Mouse (Mus musculus) cerebral cortex, adult 2 months (tissue): ENCODE data around the gene Fam126a.

ENCODE experiments used
- WGBS: fragments of 180-500 bp; shearing (Covaris S2); methylation state at CpG from one replicate; pipeline ENCODE4 v1.1.7; 2018; 5-methylcytosine and 5-hydroxymethylcytosine counted together

The Fam126a gene

GRCm38 (mm10) chr5:23992876-23993552 is 37.5 kb downstream of the Fam126a start:
- 59% methylated on average over 5 of the region's 5 CpGs for WGBS

DNA sequence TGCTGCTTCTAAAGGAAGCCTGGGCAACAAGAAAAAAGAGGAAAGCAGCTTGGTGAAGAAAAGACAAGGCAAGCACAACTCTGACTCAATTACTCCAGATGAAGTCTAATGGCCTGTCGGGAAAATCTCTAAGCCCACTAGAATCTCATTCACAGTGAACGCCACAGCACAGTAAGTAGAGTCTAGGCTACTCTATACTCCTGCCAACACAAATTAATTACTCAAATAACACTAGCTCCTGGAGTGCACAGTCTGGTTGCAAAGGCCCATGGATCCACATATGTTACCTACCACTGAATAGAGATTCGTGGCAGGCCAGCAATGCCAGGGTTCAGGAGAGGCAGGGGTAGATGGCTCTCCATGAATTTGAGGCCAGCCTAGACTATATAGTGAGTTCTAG is 40.5 kb downstream of the Fam126a start:
- 76% methylated on average over 3 of the region's 3 CpGs for WGBS

DNA sequence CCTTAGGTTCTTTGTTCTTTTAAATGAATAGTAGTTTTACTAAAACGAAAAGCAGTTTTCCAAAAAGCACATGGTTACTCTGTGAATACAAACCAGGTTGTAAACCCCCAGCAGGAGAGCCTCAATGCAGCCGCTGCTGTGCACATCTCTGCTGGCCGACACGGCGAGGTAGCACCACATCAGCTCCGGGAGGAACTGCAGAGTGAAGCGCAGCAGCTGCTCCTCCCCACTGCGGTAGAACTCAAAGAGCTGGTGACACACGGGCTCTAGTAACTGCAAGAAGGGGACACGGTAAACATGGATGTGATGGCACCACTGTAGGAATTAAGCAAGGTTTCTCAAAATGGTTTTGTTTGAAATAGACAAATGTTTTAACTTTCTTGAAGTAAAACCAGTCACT is 42.7 kb downstream of the Fam126a start:
- 84% methylated on average over 10 of the region's 10 CpGs for WGBS

DNA sequence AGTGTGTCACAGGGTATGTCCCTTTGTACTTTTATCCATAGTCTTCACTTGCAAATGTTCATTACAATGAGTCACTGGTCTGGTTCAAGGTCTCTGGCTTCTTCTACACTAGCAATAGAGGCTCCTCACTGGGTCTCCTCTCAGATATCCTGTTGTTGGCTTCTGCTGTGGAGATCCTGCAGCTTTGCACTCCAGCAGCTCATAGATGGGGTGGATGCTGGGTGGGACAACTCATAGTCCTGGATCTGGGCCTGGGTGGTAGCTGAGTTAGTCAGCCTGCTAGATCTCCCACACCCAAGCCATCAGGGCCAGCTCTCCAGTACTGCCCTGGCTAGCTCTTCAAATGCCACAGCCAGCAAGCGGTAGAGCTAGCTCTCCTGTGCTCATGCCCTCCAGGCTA is 48.4 kb downstream of the Fam126a start:
- WGBS = 80% methylated on average over 1 of the region's 1 CpGs

DNA sequence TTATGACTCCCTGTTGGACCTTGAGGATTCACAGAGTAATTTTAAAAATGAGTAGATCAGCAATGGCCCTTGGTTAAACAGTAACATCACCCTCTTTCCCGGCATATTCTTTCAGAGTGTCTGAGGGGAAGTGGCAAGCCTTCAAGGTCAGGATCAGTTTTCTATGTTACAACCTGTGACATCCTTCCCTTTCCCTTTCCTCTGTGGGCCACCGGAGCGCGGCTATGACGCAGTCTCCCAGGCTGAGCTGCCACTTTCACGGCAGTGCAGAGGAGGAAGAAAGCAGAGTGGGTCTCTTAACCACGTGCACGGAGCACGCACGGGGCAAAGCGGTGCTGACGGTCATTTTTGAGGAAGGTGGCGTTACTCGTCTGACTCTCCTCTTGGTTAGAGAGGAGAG is 52.0 kb downstream of the Fam126a start:
- WGBS = 75% methylated on average over 14 of the region's 14 CpGs

DNA sequence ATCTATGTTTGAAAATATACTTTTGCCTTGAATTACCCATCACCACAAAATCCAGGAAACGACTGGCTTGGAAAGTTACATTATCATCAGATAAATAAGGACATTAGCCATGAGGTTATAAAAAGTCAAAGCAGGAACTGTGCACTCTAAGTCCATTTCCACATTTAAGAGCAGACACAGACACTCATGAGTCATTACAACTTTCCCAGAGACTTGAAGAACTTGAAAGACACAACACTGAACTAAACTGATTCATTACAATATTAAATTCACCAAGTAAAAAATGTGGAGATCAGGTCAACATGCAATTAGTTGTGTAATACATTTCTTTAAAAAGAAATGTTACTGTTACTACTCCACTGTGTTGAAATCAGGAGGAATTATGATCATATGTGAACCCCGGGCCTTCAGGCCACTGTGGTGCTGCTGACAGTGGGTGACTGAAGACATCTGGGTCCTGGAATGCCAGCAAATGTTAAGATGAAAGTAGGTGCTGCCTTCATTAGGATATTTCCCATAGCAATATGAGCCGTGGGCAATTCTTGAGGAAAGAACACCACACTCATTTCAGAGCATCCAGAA is 55.4 kb downstream of the Fam126a start:
- 89% methylated on average over 3 of the region's 3 CpGs for WGBS

GRCm38 (mm10) chr5:23967705-23968104 is 62.8 kb downstream of the Fam126a start:
- 67% methylated on average over 5 of the region's 5 CpGs for WGBS

DNA sequence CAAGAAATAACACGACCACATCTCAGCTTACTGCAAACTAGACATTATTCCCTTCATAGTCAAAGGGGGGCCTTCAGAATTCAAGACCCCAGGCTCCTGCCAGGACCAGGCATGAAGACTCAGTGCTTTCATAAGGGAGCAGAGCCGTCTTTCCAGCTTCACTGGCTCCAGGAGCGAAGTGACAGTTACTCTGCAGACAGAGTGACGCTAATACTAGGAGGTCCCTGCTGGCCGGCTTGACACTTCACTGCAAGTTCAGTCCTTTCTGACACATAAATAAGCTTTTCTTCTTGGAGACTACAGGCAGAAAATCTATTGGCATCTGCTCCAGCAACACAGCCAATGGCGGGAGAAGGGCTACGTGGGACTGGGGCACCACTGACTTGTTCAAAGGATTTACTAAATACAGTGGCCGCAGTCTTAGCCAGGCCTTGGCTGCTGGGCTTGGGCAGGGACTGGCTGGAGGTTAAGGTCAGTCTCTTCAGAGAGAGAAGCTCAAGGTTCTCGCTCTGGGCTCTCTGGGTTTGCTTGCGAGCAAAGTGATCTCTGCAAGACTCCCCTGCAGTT is 65.8 kb downstream of the Fam126a start:
- WGBS = 77% methylated on average over 10 of the region's 10 CpGs

DNA sequence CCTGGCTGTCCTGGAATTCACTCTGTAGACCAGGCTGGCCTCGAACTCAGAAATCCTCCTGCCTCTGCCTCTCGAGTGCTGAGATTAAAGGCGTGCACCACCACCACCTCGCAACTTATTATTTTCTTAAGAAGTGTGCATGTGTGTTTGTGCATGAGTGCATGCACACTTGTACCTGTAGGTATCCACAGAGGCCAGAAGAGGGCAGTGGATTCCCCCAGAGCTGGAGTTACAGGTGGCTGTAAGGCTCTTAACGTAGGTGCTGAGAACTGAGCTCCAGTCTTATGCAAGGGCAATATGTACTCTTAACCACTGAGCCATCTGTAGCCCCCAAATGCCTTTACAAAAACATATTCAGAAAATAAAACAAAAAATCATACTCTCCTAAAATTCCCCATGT is 77.4 kb downstream of the Fam126a start:
- 95% methylated on average over 5 of the region's 5 CpGs for WGBS

DNA sequence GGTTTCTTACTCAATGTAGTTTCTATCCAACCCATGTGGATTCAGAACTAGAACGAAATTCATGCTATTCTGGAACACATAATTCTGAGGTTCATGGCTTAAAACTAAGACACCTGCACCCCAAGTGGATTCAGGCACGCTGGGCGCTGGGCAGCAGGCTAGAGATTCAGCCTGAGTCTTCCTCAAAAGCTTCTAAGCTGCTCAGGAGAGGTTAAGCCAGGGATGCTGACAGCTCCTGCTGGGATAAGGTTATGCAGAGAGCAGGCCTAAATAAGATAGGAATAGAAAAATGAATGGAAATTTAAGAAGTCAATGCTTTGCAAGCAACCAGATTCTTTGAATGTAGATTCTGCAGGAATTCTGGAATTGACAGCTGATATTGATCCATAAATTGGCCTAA is 82.4 kb downstream of the Fam126a start:
- 70% methylated on average over 3 of the region's 3 CpGs for WGBS

DNA sequence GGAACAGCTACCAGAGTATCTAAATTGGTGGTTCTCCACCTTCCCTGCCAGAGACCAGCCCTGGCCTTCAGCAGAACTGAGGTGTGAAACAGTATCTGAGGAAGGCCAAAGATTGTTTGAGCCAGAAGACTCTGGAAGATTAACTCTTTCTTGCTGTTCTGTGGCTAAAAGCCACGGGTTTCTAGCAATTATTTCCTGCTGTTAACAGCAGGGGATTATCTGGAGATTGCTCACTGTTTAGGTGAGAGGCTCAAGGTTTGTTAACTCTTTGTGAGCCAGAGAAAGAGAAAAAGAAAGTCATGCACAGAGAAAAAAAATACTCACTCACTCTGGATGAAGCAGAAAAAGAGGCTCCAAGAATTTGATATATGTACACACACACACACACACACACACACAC is 85.4 kb downstream of the Fam126a start:
- 26% methylated on average over 1 of the region's 1 CpGs for WGBS

- 92% methylated on average over 2 of the region's 2 CpGs for WGBS
Measured at GRCm38 (mm10) chr5:23943534-23943933, 87.0 kb downstream of the Fam126a start.

- 82% methylated on average over 12 of the region's 12 CpGs for WGBS
Measured at GRCm38 (mm10) chr5:23923481-23924165, 106.9 kb downstream of the Fam126a start.

DNA sequence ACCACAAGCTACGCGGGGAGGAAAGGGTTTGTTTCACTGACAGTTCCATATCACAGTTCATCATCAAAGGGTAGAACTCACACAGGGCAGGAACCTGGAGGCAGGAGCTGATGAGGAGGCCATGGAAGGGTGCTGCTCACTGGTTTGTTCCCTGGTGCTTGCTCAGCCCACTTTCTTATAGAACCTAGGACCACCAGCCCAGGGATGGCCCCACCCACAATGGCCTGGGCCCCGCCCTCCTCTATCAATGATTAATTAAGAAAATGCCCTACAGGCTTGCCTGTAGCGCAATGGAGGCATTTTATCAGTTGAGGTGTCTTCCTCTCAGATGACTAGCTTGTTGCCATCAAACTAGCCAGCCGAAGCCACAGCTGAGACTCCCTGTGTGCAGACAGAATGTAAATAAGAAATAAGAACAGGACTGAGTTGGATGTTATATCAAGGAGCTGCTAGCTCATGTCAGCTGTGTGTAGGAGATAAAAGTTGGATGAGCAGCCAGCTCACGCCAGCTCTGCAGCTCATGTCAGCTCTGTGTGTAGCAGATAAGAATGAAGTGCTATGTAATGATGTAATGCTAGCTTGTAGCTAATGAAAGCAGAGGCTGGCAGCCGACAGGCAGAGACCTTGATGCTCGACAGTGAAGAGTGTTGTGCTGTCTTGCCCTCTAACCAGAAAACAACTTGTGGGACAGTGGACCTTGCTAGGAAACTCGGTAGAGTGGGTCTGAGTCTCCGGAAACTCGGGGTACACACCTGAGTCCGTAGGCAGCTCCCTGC is 107.8 kb downstream of the Fam126a start:
- 73% methylated on average over 12 of the region's 12 CpGs for WGBS

GRCm38 (mm10) chr5:23921316-23921715 is 109.2 kb downstream of the Fam126a start:
- WGBS = 97% methylated on average over 1 of the region's 1 CpGs

- 58% methylated on average over 7 of the region's 7 CpGs for WGBS
Measured at GRCm38 (mm10) chr5:23919892-23920731, 110.4 kb downstream of the Fam126a start.

GRCm38 (mm10) chr5:23917301-23917700 is 113.2 kb downstream of the Fam126a start:
- WGBS = 93% methylated on average over 1 of the region's 1 CpGs

DNA sequence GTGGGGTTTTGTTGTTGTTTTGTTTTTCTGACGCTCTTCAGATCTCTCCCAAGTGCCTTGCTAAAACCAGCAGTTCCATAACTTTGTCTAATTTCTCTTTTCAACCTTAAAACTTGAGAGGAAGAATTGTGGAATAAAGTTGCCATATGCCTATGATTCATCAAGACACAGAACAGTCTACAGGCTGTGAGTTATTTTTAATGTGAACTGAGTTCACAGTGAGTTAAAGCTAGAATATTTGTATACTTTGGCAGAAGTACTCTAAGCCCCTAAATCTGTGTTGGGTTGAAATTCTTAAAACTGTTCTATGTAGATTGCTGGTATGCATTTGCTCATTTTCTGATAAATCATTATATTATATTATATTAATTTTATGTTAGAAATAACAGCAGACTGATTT is 118.9 kb downstream of the Fam126a start:
- WGBS = 40% methylated on average over 1 of the region's 1 CpGs

DNA sequence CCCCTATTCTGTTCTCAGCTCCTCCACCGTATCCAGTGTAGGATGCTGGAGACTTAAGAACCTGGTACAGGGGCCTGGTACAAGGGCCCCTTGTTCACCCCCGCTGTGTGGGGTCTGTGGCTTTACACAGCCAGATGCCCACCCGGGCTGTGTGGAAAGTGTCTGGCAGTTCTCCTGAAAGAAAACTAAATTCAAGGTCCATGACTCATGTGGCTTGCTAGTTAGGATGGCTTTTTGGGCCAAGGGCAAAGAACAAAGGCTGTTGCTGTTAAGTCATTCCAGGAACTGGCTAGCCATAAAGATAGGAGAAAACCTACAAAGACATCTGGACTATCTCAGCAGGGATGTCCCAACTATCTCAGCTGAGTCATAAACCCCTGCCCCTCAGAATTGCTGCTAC is 121.2 kb downstream of the Fam126a start:
- 92% methylated on average over 3 of the region's 3 CpGs for WGBS

DNA sequence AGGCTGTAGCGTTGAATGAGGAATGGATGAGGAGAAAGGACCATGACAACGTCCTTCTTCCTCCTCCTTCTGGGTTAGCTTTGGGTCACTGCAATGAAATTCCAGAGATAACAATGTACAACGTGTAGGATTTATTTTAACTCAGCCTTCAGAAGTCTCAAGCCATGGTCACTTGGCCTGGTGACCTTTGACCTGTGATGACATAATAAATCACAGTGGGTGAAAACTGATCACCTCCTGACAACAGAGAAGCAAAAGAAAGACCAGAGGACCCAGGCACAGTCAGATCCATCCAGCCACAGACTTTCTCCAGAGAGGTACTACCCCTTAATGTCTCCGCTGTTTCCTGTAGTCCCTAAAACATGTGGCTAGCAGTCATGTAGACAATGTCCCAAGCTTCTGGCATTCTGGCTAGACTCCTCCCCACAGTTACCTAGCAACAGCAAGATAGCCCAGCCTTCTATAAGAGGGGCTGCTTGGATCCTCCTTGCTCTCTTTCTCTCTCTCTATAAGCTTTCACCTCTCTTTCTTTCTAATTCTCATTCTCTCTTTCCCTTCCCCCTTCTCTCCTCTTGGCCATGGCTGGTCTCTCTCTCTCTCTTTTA is 121.9 kb downstream of the Fam126a start:
- 81% methylated on average over 4 of the region's 4 CpGs for WGBS

- WGBS = 90% methylated on average over 2 of the region's 2 CpGs
Measured at GRCm38 (mm10) chr5:23902221-23902620, 128.3 kb downstream of the Fam126a start.
